Mouse (Mus musculus) layer of hippocampus, adult 8-10 months (tissue): ENCODE data around the gene Farsa. TPM values are rescaled to one million over a fixed set of nuclear protein-coding genes. Genes with fewer than 3 reads are reported as not detected.

Experiments
- DNase-seq, 2 experiments: peaks; one replicate each; pipeline ENCODE4 v3.0.0; 2022; ENCODE audit warnings: low spot score in 2 of 2
- total RNA-seq, 4 experiments: library from RNA; stranded (reverse); gene quantifications; 2 replicates each; pipeline ENCODE4 v1.2.4; 2022

The Farsa gene
- total RNA-seq, 4 experiments from 2014 or later = 47.2 to 54.8 (median 52.9) TPM

- peak; percentile 80 to 89 for DNase-seq
Observed at GRCm38 (mm10) chr8:84834866-84835855, 21.6 kb upstream of the Farsa start.

GRCm38 (mm10) chr8:84837149-84837911 is 19.5 kb upstream of the Farsa start:
- no peak for DNase-seq

- DNase-seq = no peak
Observed at GRCm38 (mm10) chr8:84837912-84838470, 18.8 kb upstream of the Farsa start.

- DNase-seq = no peak
Observed at GRCm38 (mm10) chr8:84838513-84838912, 18.3 kb upstream of the Farsa start.

GRCm38 (mm10) chr8:84839411-84839810 is 17.4 kb upstream of the Farsa start:
- DNase-seq = no peak

GRCm38 (mm10) chr8:84839875-84840247 is 16.9 kb upstream of the Farsa start:
- no peak for DNase-seq

GRCm38 (mm10) chr8:84840248-84840999 is 16.4 kb upstream of the Farsa start, which contains the start of gene Rad23a:
Gene Rad23a, minus strand, starts transcription at chr8:84840665.
- DNase-seq = peak; percentile 90 to 91

- no peak for DNase-seq
Observed at GRCm38 (mm10) chr8:84841514-84841913, 15.3 kb upstream of the Farsa start.

GRCm38 (mm10) chr8:84844397-84845070 is 12.3 kb upstream of the Farsa start:
- no peak for DNase-seq

GRCm38 (mm10) chr8:84845355-84846093 is 11.3 kb upstream of the Farsa start:
- no peak for DNase-seq

- no peak for DNase-seq
Observed at GRCm38 (mm10) chr8:84846094-84846721, 10.6 kb upstream of the Farsa start.

GRCm38 (mm10) chr8:84846722-84847572 is 9.8 kb upstream of the Farsa start, which contains the start of gene Calr:
Gene Calr, minus strand, starts transcription at chr8:84846934.
- DNase-seq = peak; percentile 100

- no peak for DNase-seq
Observed at GRCm38 (mm10) chr8:84847684-84848435, 8.9 kb upstream of the Farsa start.

GRCm38 (mm10) chr8:84856434-84856833 is 355 bp upstream of the Farsa start:
- DNase-seq = no peak

- no peak for DNase-seq
Observed at GRCm38 (mm10) chr8:84871376-84872308, 14.9 kb downstream of the Farsa start, which contains the start of gene Syce2. Gene Syce2, plus strand, starts transcription at chr8:84872111.

- no peak for DNase-seq
Observed at GRCm38 (mm10) chr8:84872309-84872965, 15.6 kb downstream of the Farsa start.
